ENCODE assay signal across 24 mouse cellular contexts in the genomic region with DNA sequence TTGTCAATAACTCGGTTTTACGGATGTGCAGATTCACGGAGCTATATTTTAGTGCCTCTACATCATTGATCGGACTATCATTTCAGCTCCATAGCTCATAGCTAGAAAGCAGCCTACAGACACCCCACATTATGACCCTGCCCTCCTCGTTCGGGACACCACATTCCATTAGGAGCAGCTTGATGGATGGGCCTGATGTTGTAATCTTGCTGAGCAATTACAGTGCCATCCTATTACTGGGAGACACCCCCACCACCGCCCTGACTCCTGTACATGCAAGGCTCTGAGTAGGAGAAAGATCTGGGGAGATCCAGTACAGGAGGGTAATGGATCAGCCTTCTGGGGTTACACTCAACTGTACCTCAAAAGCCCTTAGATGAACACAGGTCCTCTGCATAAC.
A peak's percentile ranks its signal among the peaks of the same experiment; 100 is the strongest.
DNase-seq lines count a peak whose midpoint lies in the region; ATAC-seq and TF ChIP-seq lines count a peak whose summit lies in the region.
"Had no signal": no experiment of that assay in that cellular context is flagged by ENCODE, and none has a peak within 500 bp of the region (broad histone marks: within the 10 kb centered on the region; RNA-seq: fewer than 3 reads in every experiment).

No protein-coding gene starts in this region.

- TF ChIP-seq EP300 in MEL (IDR thresholded peaks at IDR 0.05; ENCODE audit: low read depth in 1 of 2, low read length in 2 of 2), result no peak

- no peak overlapping the region for H3K4me2 ChIP-seq in forebrain, embryonic 15.5 days (replicated peaks)
- no peak overlapping the region for H3K4me2 ChIP-seq in midbrain, embryonic 15.5 days
- H3K4me2 ChIP-seq: heart, embryonic 11.5 days; heart, embryonic 15.5 days had no signal

- no peak overlapping the region for H3K9ac ChIP-seq in MEL (ENCODE audit: control insufficient read depth, low read depth, low read length, poor library complexity, severe bottlenecking)
- H3K9ac ChIP-seq in forebrain, embryonic 15.5 days (replicated peaks), result no peak overlapping the region
- H3K9ac ChIP-seq in midbrain, embryonic 15.5 days, result no peak overlapping the region
- H3K9ac ChIP-seq: heart, embryonic 15.5 days had no signal

- no peak for TF ChIP-seq CTCF in MEL (IDR thresholded peaks at IDR 0.05 in 2 of 3, conservative IDR thresholded peaks at IDR 0.05 in 1 of 3; ENCODE audit: control insufficient read depth in 1 of 3, insufficient read depth in 1 of 3, low read depth in 2 of 3, low read length in 3 of 3, poor library complexity in 1 of 3, severe bottlenecking in 1 of 3)

- H3K27ac ChIP-seq in MEL (ENCODE audit: control insufficient read depth, low read depth, low read length), result peak overlapping the region; percentile 54; the same call in 1 of the 2 replicates
- H3K27ac ChIP-seq in forebrain, embryonic 15.5 days (replicated peaks), result no peak overlapping the region
- no peak overlapping the region for H3K27ac ChIP-seq in midbrain, embryonic 15.5 days
- H3K27ac ChIP-seq: embryonic facial prominence, embryonic 10.5 days; heart, adult 2 months; heart, embryonic 15.5 days; hindbrain, embryonic 10.5 days had no signal

- DNase-seq in lung, postnatal 36 days, result peak; percentile 29
- no peak for DNase-seq in lung, adult 18-20 months
- no peak for DNase-seq in MEL (ENCODE audit: low read depth, low spot score)
- peak; percentile 67 for DNase-seq in adipocyte (ENCODE audit: low spot score)
- peak; percentile 56 for DNase-seq in adrenal gland, postnatal 14 days
- DNase-seq in cerebellum, postnatal 25 days, result no peak
- DNase-seq: B cell, adult 2 months; cerebellum, adult 18-20 months; cerebellum, adult 9-11 months; heart, adult 2 months; heart, postnatal 14 days had no signal

- H3K36me3 ChIP-seq in MEL (ENCODE audit: control insufficient read depth in 1 of 2, insufficient read depth in 2 of 2, low read length in 2 of 2), result peaks cover 0 to 13% of the 10 kb centered on the region in 2 experiments; a peak in 2 of 4 replicates
- no peaks in the 10 kb centered on the region for H3K36me3 ChIP-seq in forebrain, embryonic 15.5 days
- H3K36me3 ChIP-seq in midbrain, embryonic 15.5 days (replicated peaks), result no peaks in the 10 kb centered on the region
- H3K36me3 ChIP-seq: embryonic facial prominence, embryonic 10.5 days; G1E; heart, embryonic 15.5 days; hindbrain, embryonic 10.5 days had no signal

- no peak for TF ChIP-seq POLR2A in MEL (IDR thresholded peaks at IDR 0.05; ENCODE audit: control insufficient read depth in 1 of 2, insufficient read depth in 1 of 2, low read depth in 1 of 2, low read length in 2 of 2, poor library complexity in 1 of 2)

- H3K27me3 ChIP-seq in MEL (ENCODE audit: control insufficient read depth in 1 of 2, insufficient read depth in 2 of 2, low read length in 2 of 2), result no peaks in the 10 kb centered on the region
- no peaks in the 10 kb centered on the region for H3K27me3 ChIP-seq in forebrain, embryonic 15.5 days
- no peaks in the 10 kb centered on the region for H3K27me3 ChIP-seq in midbrain, embryonic 15.5 days (replicated peaks)

- H3K9me3 ChIP-seq in MEL (replicated peaks; ENCODE audit: insufficient read depth, low read length), result no peaks in the 10 kb centered on the region
- no peaks in the 10 kb centered on the region for H3K9me3 ChIP-seq in forebrain, embryonic 15.5 days
- H3K9me3 ChIP-seq in midbrain, embryonic 15.5 days, result no peaks in the 10 kb centered on the region
- H3K9me3 ChIP-seq: embryonic facial prominence, embryonic 10.5 days; G1E; heart, embryonic 15.5 days; hindbrain, embryonic 10.5 days had no signal

- no peaks in the 10 kb centered on the region for H3K79me2 ChIP-seq in MEL (ENCODE audit: control insufficient read depth, insufficient read depth, low read length, poor library complexity)

- no peak for ATAC-seq in forebrain, embryonic 15.5 days (replicated peaks)
- no peak for ATAC-seq in midbrain, embryonic 15.5 days (replicated peaks)
- ATAC-seq: activated CD4-positive, CD25-positive, alpha-beta regulatory T cell, adult 4 months; CD4-positive, CD25-positive, alpha-beta regulatory T cell, adult 4 months; forebrain, embryonic 14.5 days; hindbrain, embryonic 16.5 days; inflammation-experienced regulatory T-cells, adult 6 months; intestine, postnatal 0 days had no signal

- peaks cover 0 to 33% of the 10 kb centered on the region in 2 experiments; a peak in 3 of 4 replicates for H3K4me1 ChIP-seq in MEL (ENCODE audit: control insufficient read depth in 1 of 2, insufficient read depth in 2 of 2, low read length in 2 of 2)
- H3K4me1 ChIP-seq in forebrain, embryonic 15.5 days, result no peaks in the 10 kb centered on the region
- H3K4me1 ChIP-seq in midbrain, embryonic 15.5 days, result no peaks in the 10 kb centered on the region

- no peak overlapping the region for H3K4me3 ChIP-seq in MEL (ENCODE audit: control insufficient read depth in 1 of 2, insufficient read depth in 1 of 2, low read depth in 2 of 2, low read length in 2 of 2)
- no peak overlapping the region for H3K4me3 ChIP-seq in forebrain, embryonic 15.5 days
- H3K4me3 ChIP-seq in midbrain, embryonic 15.5 days, result no peak overlapping the region
- H3K4me3 ChIP-seq: embryonic facial prominence, embryonic 10.5 days; heart, adult 2 months; heart, embryonic 15.5 days; hindbrain, embryonic 10.5 days had no signal

- 92% methylated on average over 7 of the region's 7 CpGs for WGBS in forebrain, embryonic 15.5 days
- WGBS in midbrain, embryonic 15.5 days, result 88% methylated on average over 7 of the region's 7 CpGs

- no peak for TF ChIP-seq RAD21 in MEL (IDR thresholded peaks at IDR 0.05; ENCODE audit: low read depth, low read length)

TF ChIP-seq in MEL, 35 proteins besides CTCF, POLR2A, EP300 and RAD21:
- TF ChIP-seq JUND (IDR thresholded peaks at IDR 0.05; ENCODE audit: low read depth, low read length), result no peak
- no peak for TF ChIP-seq TAL1 (IDR thresholded peaks at IDR 0.05; ENCODE audit: low read length)
- no peak for TF ChIP-seq ZC3H11A (IDR thresholded peaks at IDR 0.05; ENCODE audit: low read depth, low read length)
- no peak for TF ChIP-seq MEF2A (IDR thresholded peaks at IDR 0.05; ENCODE audit: extremely low read depth, insufficient replicate concordance, low read depth, low read length, poor library complexity, severe bottlenecking)
- no peak for TF ChIP-seq ZNF384 (IDR thresholded peaks at IDR 0.05; ENCODE audit: low read depth, low read length)
- TF ChIP-seq MYB (IDR thresholded peaks at IDR 0.05; ENCODE audit: low read depth, low read length), result no peak
- no peak for TF ChIP-seq UBTF (IDR thresholded peaks at IDR 0.05; ENCODE audit: borderline replicate concordance, insufficient read depth, low read depth, low read length)
- no peak for TF ChIP-seq MAFK (IDR thresholded peaks at IDR 0.05; ENCODE audit: borderline replicate concordance, low read depth, low read length)
- no peak for TF ChIP-seq RCOR1 (IDR thresholded peaks at IDR 0.05; ENCODE audit: low read depth, low read length)

Comparison
In these comparisons a context has a peak if more than half of its experiments do, and no peak if none do; other contexts are left out.
1. DNase-seq: peak in lung, postnatal 36 days (single experiment), adipocyte (single experiment) and adrenal gland, postnatal 14 days (single experiment); none in lung, adult 18-20 months (0 of 2), MEL (single experiment) and cerebellum, postnatal 25 days (0 of 2).